Comparison of ENCODE assay signal across 10 mouse cellular contexts in genomic region chr2:30698758-30699535, GRCm38 (mm10).
DNase-seq lines count a peak whose midpoint lies in the region; ATAC-seq lines count a peak whose summit lies in the region.
"Had no signal": no experiment of that assay in that cellular context is flagged by ENCODE, and none has a peak within 500 bp of the region (broad histone marks: within the 10 kb centered on the region; RNA-seq: fewer than 3 reads in every experiment).

No protein-coding gene starts in this region.

- no peaks in the 10 kb centered on the region for H3K27me3 ChIP-seq in forebrain, embryonic 15.5 days
- H3K27me3 ChIP-seq in midbrain, embryonic 15.5 days (replicated peaks) = no peaks in the 10 kb centered on the region

- no peak for DNase-seq in frontal cortex, postnatal 25 days (ENCODE audit: low spot score in 2 of 2)
- peak; percentile 23 for DNase-seq in kidney, postnatal 14 days
- no peak for DNase-seq in kidney, adult 18-20 months
- no peak for DNase-seq in embryo, embryonic 11 days

- no peak overlapping the region for H3K4me3 ChIP-seq in forebrain, embryonic 15.5 days
- no peak overlapping the region for H3K4me3 ChIP-seq in midbrain, embryonic 15.5 days
- H3K4me3 ChIP-seq: liver, embryonic 12.5 days; myocyte had no signal

- WGBS in forebrain, embryonic 15.5 days = 67% methylated on average over 6 of the region's 6 CpGs
- 60% methylated on average over 6 of the region's 6 CpGs for WGBS in midbrain, embryonic 15.5 days

- H3K36me3 ChIP-seq in forebrain, embryonic 15.5 days = no peaks in the 10 kb centered on the region
- no peaks in the 10 kb centered on the region for H3K36me3 ChIP-seq in midbrain, embryonic 15.5 days (replicated peaks)
- H3K36me3 ChIP-seq: liver, embryonic 12.5 days had no signal

- H3K27ac ChIP-seq in forebrain, embryonic 15.5 days (replicated peaks) = peak overlapping the region; percentile 64
- peak overlapping the region; percentile 70 for H3K27ac ChIP-seq in midbrain, embryonic 15.5 days

- 0 out of 2 replicates have a peak, but pooled peaks have one; percentile 5 for ATAC-seq in frontal cortex, adult (ENCODE audit: low TSS enrichment)
- no peak for ATAC-seq in forebrain, embryonic 15.5 days (replicated peaks)
- no peak for ATAC-seq in midbrain, embryonic 15.5 days (replicated peaks)
- no peak for ATAC-seq in megakaryocyte, adult 5-6 weeks (ENCODE audit: poor library complexity, severe bottlenecking)

- no peak overlapping the region for H3K4me2 ChIP-seq in forebrain, embryonic 15.5 days (replicated peaks)
- no peak overlapping the region for H3K4me2 ChIP-seq in midbrain, embryonic 15.5 days

- H3K4me1 ChIP-seq in forebrain, embryonic 15.5 days = peaks cover 46% of the 10 kb centered on the region
- peaks cover 62% of the 10 kb centered on the region for H3K4me1 ChIP-seq in midbrain, embryonic 15.5 days

- no peaks in the 10 kb centered on the region for H3K9me3 ChIP-seq in forebrain, embryonic 15.5 days
- H3K9me3 ChIP-seq in midbrain, embryonic 15.5 days = no peaks in the 10 kb centered on the region
- H3K9me3 ChIP-seq: liver, embryonic 12.5 days had no signal

- H3K9ac ChIP-seq in forebrain, embryonic 15.5 days (replicated peaks) = no peak overlapping the region
- no peak overlapping the region for H3K9ac ChIP-seq in midbrain, embryonic 15.5 days
- H3K9ac ChIP-seq: liver, embryonic 12.5 days had no signal
